Mouse (Mus musculus) midbrain, embryonic 15.5 days (tissue): ENCODE measurements at regions not wholly inside any gene's neighbourhood (a gene's known extent, or its start where the extent isn't known, plus 50 kb on each side); places are given as distances from the start of the nearest gene placed in this dataset.

Experiments
- ATAC-seq: fragments of 200-750 bp; cut with Nextera tagmentation; replicated peaks from 2 replicates; pipeline ENCODE4 v1.8.0; 2017; ENCODE audit warnings: moderate TSS enrichment
- H3K27ac ChIP-seq: fragments of 300-500 bp; sonication (generic); 2 replicates; pipeline ENCODE4 v1.5.1; 2015; ENCODE audit warnings: mild to moderate bottlenecking, inconsistent platforms
- H3K27me3 ChIP-seq: fragments of 300-500 bp; sonication (generic); replicated peaks from 2 replicates; pipeline ENCODE4 v1.6.1; 2015; ENCODE audit warnings: inconsistent platforms
- H3K36me3 ChIP-seq: fragments of 300-500 bp; sonication (generic); replicated peaks from 2 replicates; pipeline ENCODE4 v1.6.1; 2015; ENCODE audit warnings: inconsistent platforms
- H3K4me1 ChIP-seq: fragments of 300-500 bp; sonication (generic); 2 replicates; pipeline ENCODE4 v1.6.1; 2015; ENCODE audit warnings: inconsistent platforms
- H3K4me2 ChIP-seq: fragments of 300-500 bp; sonication (generic); 2 replicates; pipeline ENCODE4 v1.6.1; 2015; ENCODE audit warnings: inconsistent platforms, mild to moderate bottlenecking, moderate library complexity
- H3K4me3 ChIP-seq: fragments of 300-500 bp; sonication (generic); 2 replicates; pipeline ENCODE4 v1.5.1; 2015; ENCODE audit warnings: mild to moderate bottlenecking, inconsistent platforms
- H3K9ac ChIP-seq: fragments of 300-500 bp; sonication (generic); 2 replicates; pipeline ENCODE4 v1.6.1; 2015; ENCODE audit warnings: mild to moderate bottlenecking, inconsistent platforms
- H3K9me3 ChIP-seq: fragments of 300-500 bp; sonication (generic); 2 replicates; pipeline ENCODE4 v1.6.1; 2016; ENCODE audit warnings: inconsistent platforms
- WGBS: fragments of 180-500 bp; shearing (Covaris S2); methylation state at CpG from one replicate; pipeline ENCODE4 v1.1.7; 2015; ENCODE audit warnings: mixed read lengths; 5-methylcytosine and 5-hydroxymethylcytosine counted together

GRCm38 (mm10) chr13:57147623-57148022, 251.8 kb upstream of the Trpc7 start:
- H3K4me3 ChIP-seq, result no peak overlapping the region
- H3K9me3 ChIP-seq, result no peaks in the 10 kb centered on the region
- no peaks in the 10 kb centered on the region for H3K36me3 ChIP-seq
- ATAC-seq, result no peak
- WGBS, result 78% methylated on average over 2 of the region's 2 CpGs
- H3K4me2 ChIP-seq, result no peak overlapping the region
- peaks cover 10% of the 10 kb centered on the region; the same call in 1 of the 2 replicates for H3K4me1 ChIP-seq
- no peaks in the 10 kb centered on the region for H3K27me3 ChIP-seq
- no peak overlapping the region for H3K9ac ChIP-seq
- no peak overlapping the region for H3K27ac ChIP-seq

DNA sequence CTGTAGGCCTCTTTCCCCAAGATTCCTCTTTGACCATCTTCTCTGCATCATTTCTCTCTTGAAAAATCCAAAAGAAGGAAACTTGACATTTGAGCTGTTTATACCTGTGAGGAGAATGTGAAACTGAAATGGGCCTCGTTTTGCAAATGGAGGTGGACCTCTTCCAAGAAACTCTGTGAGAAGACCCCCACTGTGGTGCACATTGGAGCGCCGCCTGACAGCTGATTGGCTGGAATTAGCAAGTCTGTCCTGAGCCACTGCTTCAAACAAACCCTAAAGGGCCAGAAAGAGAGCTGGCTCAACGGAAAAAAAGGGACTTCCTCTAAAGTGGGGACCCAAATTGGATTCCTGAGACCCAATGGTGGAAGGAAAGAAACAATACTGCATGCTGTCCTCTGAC, 250.9 kb upstream of the Trpc7 start:
- H3K9ac ChIP-seq, result no peak overlapping the region
- H3K27ac ChIP-seq, result no peak overlapping the region
- H3K27me3 ChIP-seq, result no peaks in the 10 kb centered on the region
- no peak overlapping the region for H3K4me2 ChIP-seq
- H3K4me1 ChIP-seq, result peaks cover 15% of the 10 kb centered on the region
- H3K4me3 ChIP-seq, result no peak overlapping the region
- 39% methylated on average over 4 of the region's 4 CpGs for WGBS
- H3K9me3 ChIP-seq, result no peaks in the 10 kb centered on the region
- no peak for ATAC-seq
- no peaks in the 10 kb centered on the region for H3K36me3 ChIP-seq

- H3K4me1 ChIP-seq, result peaks cover 15% of the 10 kb centered on the region
- WGBS, result 16% methylated on average over 2 of the region's 2 CpGs
- H3K4me3 ChIP-seq, result no peak overlapping the region
- no peak overlapping the region for H3K9ac ChIP-seq
- no peaks in the 10 kb centered on the region for H3K27me3 ChIP-seq
- peak overlapping the region; percentile 26; the same call in 1 of the 2 replicates for H3K27ac ChIP-seq
- no peak overlapping the region for H3K4me2 ChIP-seq
- no peaks in the 10 kb centered on the region for H3K9me3 ChIP-seq
- ATAC-seq, result no peak
- H3K36me3 ChIP-seq, result no peaks in the 10 kb centered on the region
These were observed 250.0 kb upstream of the Trpc7 start for GRCm38 (mm10) chr13:57145782-57146181.

GRCm38 (mm10) chr13:57142851-57143250, 247.1 kb upstream of the Trpc7 start:
- Histone ChIP-seq H3K9me3 (no peaks in the 10 kb centered on the region), H3K9ac (no peak overlapping the region), H3K36me3 (no peaks in the 10 kb centered on the region), H3K27me3 (no peaks in the 10 kb centered on the region), H3K4me2 (no peak overlapping the region), H3K4me3 (no peak overlapping the region), H3K27ac (no peak overlapping the region), H3K4me1 (peaks cover 15% of the 10 kb centered on the region)
- WGBS, result 48% methylated on average over 5 of the region's 5 CpGs
- no peak for ATAC-seq

DNA sequence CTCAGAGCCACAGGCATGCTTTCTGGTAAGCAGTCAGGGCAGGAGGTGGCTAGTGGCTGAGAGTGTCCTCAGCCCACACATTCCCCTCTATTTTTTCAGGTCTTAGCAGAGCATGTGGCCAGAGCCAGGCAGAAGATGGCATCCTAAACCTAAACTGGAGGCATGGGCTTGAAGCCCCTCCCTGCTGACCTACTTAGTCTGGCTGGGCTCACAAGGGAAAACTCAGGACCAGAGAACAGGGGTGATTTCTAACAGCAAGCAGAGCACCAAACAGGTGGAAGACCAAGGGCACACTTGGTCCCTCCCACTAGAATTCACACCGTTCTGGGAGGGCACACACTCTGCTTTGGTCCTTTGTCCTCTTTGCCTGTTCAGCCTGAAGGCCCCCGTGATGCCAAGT, 246.6 kb upstream of the Trpc7 start:
- no peaks in the 10 kb centered on the region for H3K27me3 ChIP-seq
- no peaks in the 10 kb centered on the region for H3K9me3 ChIP-seq
- H3K4me2 ChIP-seq, result no peak overlapping the region
- no peak overlapping the region for H3K4me3 ChIP-seq
- no peak overlapping the region for H3K27ac ChIP-seq
- H3K9ac ChIP-seq, result no peak overlapping the region
- 14% methylated on average over 2 of the region's 2 CpGs for WGBS
- H3K4me1 ChIP-seq, result peaks cover 15% of the 10 kb centered on the region
- H3K36me3 ChIP-seq, result no peaks in the 10 kb centered on the region
- no peak for ATAC-seq

- no peaks in the 10 kb centered on the region for H3K9me3 ChIP-seq
- H3K9ac ChIP-seq, result no peak overlapping the region
- H3K4me2 ChIP-seq, result no peak overlapping the region
- H3K27me3 ChIP-seq, result no peaks in the 10 kb centered on the region
- H3K4me3 ChIP-seq, result no peak overlapping the region
- WGBS, result 38% methylated on average over 9 of the region's 9 CpGs
- ATAC-seq, result no peak
- no peaks in the 10 kb centered on the region for H3K36me3 ChIP-seq
- H3K4me1 ChIP-seq, result no peaks in the 10 kb centered on the region
- H3K27ac ChIP-seq, result no peak overlapping the region
These were observed 220.1 kb upstream of the Trpc7 start for GRCm38 (mm10) chr13:57115936-57116335.

GRCm38 (mm10) chr13:57107956-57108355, 212.2 kb upstream of the Trpc7 start:
- Histone ChIP-seq H3K27ac (peak overlapping the region; percentile 60), H3K36me3 (no peaks in the 10 kb centered on the region), H3K4me1 (peaks cover 19% of the 10 kb centered on the region), H3K9me3 (no peaks in the 10 kb centered on the region), H3K9ac (0 out of 2 replicates have a peak overlapping the region, but pooled peaks have one; percentile 18), H3K27me3 (no peaks in the 10 kb centered on the region), H3K4me2 (no peak overlapping the region; the same call in 1 of the 2 replicates), H3K4me3 (no peak overlapping the region)
- peak; percentile 52; the same call in 1 of the 2 replicates for ATAC-seq
- WGBS, result 2% methylated on average over 12 of the region's 12 CpGs

DNA sequence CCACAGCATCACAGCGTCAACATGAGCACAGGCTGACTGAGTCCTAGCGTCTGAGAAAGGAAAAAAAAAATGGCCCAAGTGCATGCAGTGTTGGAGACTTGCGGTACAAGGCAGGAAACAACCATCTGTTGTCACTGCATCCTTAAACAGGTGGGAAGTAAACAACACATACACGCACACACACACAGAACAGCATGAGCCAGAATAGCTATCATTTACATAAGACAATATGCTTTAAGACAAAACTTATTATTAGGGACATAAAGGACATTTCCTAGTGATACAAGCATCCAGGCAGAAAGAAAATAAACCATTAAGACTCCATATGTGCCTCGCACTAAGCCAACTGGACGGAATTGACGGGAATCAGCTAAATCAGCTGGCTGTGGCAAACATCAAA, 203.8 kb upstream of the Trpc7 start:
- no peak overlapping the region for H3K27ac ChIP-seq
- H3K4me1 ChIP-seq, result peaks cover 9% of the 10 kb centered on the region; the same call in 1 of the 2 replicates
- no peak overlapping the region for H3K4me3 ChIP-seq
- H3K27me3 ChIP-seq, result no peaks in the 10 kb centered on the region
- H3K36me3 ChIP-seq, result no peaks in the 10 kb centered on the region
- no peak overlapping the region for H3K4me2 ChIP-seq
- no peaks in the 10 kb centered on the region for H3K9me3 ChIP-seq
- no peak overlapping the region for H3K9ac ChIP-seq
- ATAC-seq, result no peak
- 88% methylated on average over 7 of the region's 7 CpGs for WGBS

DNA sequence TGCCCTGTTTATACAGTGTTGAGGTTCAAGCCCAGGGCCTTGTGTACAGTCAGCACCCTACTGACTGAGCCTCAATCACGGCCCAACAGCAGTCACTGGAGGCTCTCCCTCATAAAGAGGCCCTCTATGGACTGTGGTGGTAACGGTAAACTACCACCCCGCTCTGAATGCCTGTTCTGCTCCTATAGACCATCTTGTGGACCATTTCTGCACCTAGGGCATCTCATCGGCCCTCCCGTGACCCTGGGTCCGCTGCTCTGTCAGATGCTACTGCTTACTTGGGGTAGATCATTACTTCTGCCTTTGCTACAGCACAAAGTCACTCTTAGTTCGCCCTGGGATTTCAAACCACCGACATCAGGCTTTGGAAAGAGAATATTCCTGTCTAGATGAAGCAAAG, 196.1 kb upstream of the Trpc7 start:
- Histone ChIP-seq H3K27ac (no peak overlapping the region), H3K27me3 (no peaks in the 10 kb centered on the region), H3K4me2 (no peak overlapping the region), H3K4me1 (no peaks in the 10 kb centered on the region), H3K9ac (no peak overlapping the region), H3K4me3 (no peak overlapping the region), H3K9me3 (no peaks in the 10 kb centered on the region), H3K36me3 (no peaks in the 10 kb centered on the region)
- ATAC-seq, result no peak
- 94% methylated on average over 8 of the region's 8 CpGs for WGBS

GRCm38 (mm10) chr13:57089381-57090075, 193.7 kb upstream of the Trpc7 start:
- no peaks in the 10 kb centered on the region for H3K27me3 ChIP-seq
- H3K4me3 ChIP-seq, result no peak overlapping the region
- H3K36me3 ChIP-seq, result no peaks in the 10 kb centered on the region
- H3K9me3 ChIP-seq, result no peaks in the 10 kb centered on the region
- no peaks in the 10 kb centered on the region for H3K4me1 ChIP-seq
- WGBS, result 86% methylated on average over 13 of the region's 13 CpGs
- H3K4me2 ChIP-seq, result no peak overlapping the region
- ATAC-seq, result no peak
- H3K9ac ChIP-seq, result no peak overlapping the region
- H3K27ac ChIP-seq, result no peak overlapping the region

DNA sequence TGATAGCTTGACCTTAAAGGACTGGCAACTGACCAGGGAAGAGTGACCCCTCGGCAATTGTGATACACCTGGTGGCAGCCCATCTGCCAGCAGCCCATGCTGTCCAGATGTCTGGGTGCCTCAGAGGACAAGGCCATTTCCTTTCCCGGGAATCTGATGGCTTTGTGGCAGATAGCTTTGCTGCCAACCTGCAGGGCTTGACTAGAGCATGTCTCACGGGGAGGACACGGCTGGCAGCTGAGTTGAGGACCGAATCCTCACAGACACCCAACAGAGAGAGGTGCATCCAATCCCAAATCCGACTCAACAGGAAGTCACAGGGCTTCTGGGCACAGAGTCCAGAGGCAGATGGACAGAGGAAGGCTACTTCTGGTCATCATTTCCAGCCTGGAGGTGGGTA, 192.2 kb upstream of the Trpc7 start:
- H3K27ac ChIP-seq, result no peak overlapping the region
- no peak overlapping the region for H3K4me3 ChIP-seq
- H3K4me2 ChIP-seq, result no peak overlapping the region
- H3K9ac ChIP-seq, result no peak overlapping the region
- H3K27me3 ChIP-seq, result no peaks in the 10 kb centered on the region
- no peak for ATAC-seq
- H3K4me1 ChIP-seq, result no peaks in the 10 kb centered on the region
- no peaks in the 10 kb centered on the region for H3K36me3 ChIP-seq
- no peaks in the 10 kb centered on the region for H3K9me3 ChIP-seq
- 86% methylated on average over 6 of the region's 6 CpGs for WGBS

- Histone ChIP-seq H3K9ac (no peak overlapping the region), H3K4me1 (no peaks in the 10 kb centered on the region), H3K9me3 (no peaks in the 10 kb centered on the region), H3K36me3 (no peaks in the 10 kb centered on the region), H3K27ac (no peak overlapping the region), H3K4me2 (no peak overlapping the region), H3K4me3 (no peak overlapping the region), H3K27me3 (no peaks in the 10 kb centered on the region)
- 74% methylated on average over 5 of the region's 5 CpGs for WGBS
- no peak for ATAC-seq
These were observed 191.6 kb upstream of the Trpc7 start for GRCm38 (mm10) chr13:57087398-57087797.

DNA sequence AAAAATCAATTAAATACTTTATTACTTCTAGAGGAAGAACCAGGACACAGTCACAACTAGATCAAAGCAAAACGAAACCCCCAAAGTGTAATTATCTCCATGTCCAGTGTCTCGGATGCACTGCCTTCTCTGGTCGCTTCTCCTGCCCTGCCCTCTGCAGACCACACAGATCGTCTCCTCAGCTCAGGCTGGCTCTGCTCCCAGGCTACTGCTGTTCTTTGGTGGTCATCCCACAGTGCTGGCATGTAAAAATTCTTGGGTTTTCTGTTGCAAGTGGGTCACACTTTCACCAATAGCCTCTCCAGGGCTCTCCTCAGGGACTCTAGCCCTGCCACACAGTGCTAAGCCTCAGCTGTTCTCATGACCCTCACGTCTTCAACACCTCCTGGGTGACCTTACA, 188.0 kb upstream of the Trpc7 start:
- H3K4me1 ChIP-seq, result no peaks in the 10 kb centered on the region
- H3K27ac ChIP-seq, result no peak overlapping the region
- no peak for ATAC-seq
- H3K4me2 ChIP-seq, result no peak overlapping the region
- H3K9ac ChIP-seq, result no peak overlapping the region
- no peaks in the 10 kb centered on the region for H3K9me3 ChIP-seq
- H3K27me3 ChIP-seq, result no peaks in the 10 kb centered on the region
- no peaks in the 10 kb centered on the region for H3K36me3 ChIP-seq
- H3K4me3 ChIP-seq, result no peak overlapping the region
- WGBS, result 85% methylated on average over 5 of the region's 5 CpGs
